Mouse (Mus musculus): Measurements from ENCODE around the gene Prkn.
"Not testable (repeated sequence)": the region's sequence is repeated elsewhere in the genome, so short reads cannot be mapped to it uniquely, and the experiment has no call there.

The Prkn gene

GRCm38 (mm10) chr17:11127217-11127616 is 287.0 kb downstream of the Prkn start:
- DNase-seq (ENCODE audit: low spot score), result no peak

- no peak for DNase-seq (ENCODE audit: low spot score)
Observed at GRCm38 (mm10) chr17:11130919-11131318, 290.7 kb downstream of the Prkn start.

GRCm38 (mm10) chr17:11142321-11142720 is 302.1 kb downstream of the Prkn start:
- no peak for DNase-seq (ENCODE audit: low spot score)

- no peak for DNase-seq (ENCODE audit: low spot score)
Observed at GRCm38 (mm10) chr17:11156119-11156518, 315.9 kb downstream of the Prkn start.

GRCm38 (mm10) chr17:11157536-11157935 is 317.4 kb downstream of the Prkn start:
- no peak for DNase-seq (ENCODE audit: low spot score)

- DNase-seq (ENCODE audit: low spot score), result no peak
Observed at GRCm38 (mm10) chr17:11161436-11161835, 321.3 kb downstream of the Prkn start.

- DNase-seq (ENCODE audit: low spot score), result no peak
Observed at GRCm38 (mm10) chr17:11162770-11163169, 322.6 kb downstream of the Prkn start.

- DNase-seq (ENCODE audit: low spot score), result no peak
Observed at GRCm38 (mm10) chr17:11187356-11187755, 347.2 kb downstream of the Prkn start.

- DNase-seq (ENCODE audit: low spot score), result no peak
Observed at GRCm38 (mm10) chr17:11188494-11188893, 348.3 kb downstream of the Prkn start.

GRCm38 (mm10) chr17:11190306-11190705 is 350.1 kb downstream of the Prkn start:
- no peak for DNase-seq (ENCODE audit: low spot score)

GRCm38 (mm10) chr17:11198134-11198533 is 357.9 kb downstream of the Prkn start:
- DNase-seq (ENCODE audit: low spot score), result no peak

- DNase-seq (ENCODE audit: low spot score), result not testable (repeated sequence)
Observed at GRCm38 (mm10) chr17:11209063-11209462, 368.9 kb downstream of the Prkn start.

GRCm38 (mm10) chr17:11211006-11211405 is 370.8 kb downstream of the Prkn start:
- no peak for DNase-seq (ENCODE audit: low spot score)

GRCm38 (mm10) chr17:11211591-11211990 is 371.4 kb downstream of the Prkn start:
- DNase-seq (ENCODE audit: low spot score), result no peak

GRCm38 (mm10) chr17:11213689-11214088 is 373.5 kb downstream of the Prkn start:
- no peak for DNase-seq (ENCODE audit: low spot score)

- DNase-seq (ENCODE audit: low spot score), result no peak
Observed at GRCm38 (mm10) chr17:11229011-11229410, 388.8 kb downstream of the Prkn start.

GRCm38 (mm10) chr17:11229426-11229825 is 389.2 kb downstream of the Prkn start:
- DNase-seq (ENCODE audit: low spot score), result no peak

GRCm38 (mm10) chr17:11230604-11231395 is 390.6 kb downstream of the Prkn start:
- DNase-seq (ENCODE audit: low spot score), result no peak

- DNase-seq (ENCODE audit: low spot score), result no peak
Observed at GRCm38 (mm10) chr17:11235273-11235672, 395.1 kb downstream of the Prkn start.

- DNase-seq (ENCODE audit: low spot score), result no peak
Observed at GRCm38 (mm10) chr17:11245040-11245439, 404.9 kb downstream of the Prkn start.

- DNase-seq (ENCODE audit: low spot score), result no peak
Observed at GRCm38 (mm10) chr17:11249216-11249615, 409.0 kb downstream of the Prkn start.

- DNase-seq (ENCODE audit: low spot score), result no peak
Observed at GRCm38 (mm10) chr17:11260663-11261062, 420.5 kb downstream of the Prkn start.

GRCm38 (mm10) chr17:11261679-11262078 is 421.5 kb downstream of the Prkn start:
- no peak for DNase-seq (ENCODE audit: low spot score)

- DNase-seq (ENCODE audit: low spot score), result no peak
Observed at GRCm38 (mm10) chr17:11267951-11268350, 427.8 kb downstream of the Prkn start.
